Mouse (Mus musculus) c-Kit-negative CD71-positive TER-119-positive erythroid progenitor cells, embryonic 14.5 days (primary cell): ENCODE data around the gene Map3k5.

ENCODE experiments used
- DNase-seq: peaks from one replicate; pipeline ENCODE4 v3.0.0-alpha.2; 2013; ENCODE audit warnings: low read depth, low spot score

Gene Map3k5

DNA sequence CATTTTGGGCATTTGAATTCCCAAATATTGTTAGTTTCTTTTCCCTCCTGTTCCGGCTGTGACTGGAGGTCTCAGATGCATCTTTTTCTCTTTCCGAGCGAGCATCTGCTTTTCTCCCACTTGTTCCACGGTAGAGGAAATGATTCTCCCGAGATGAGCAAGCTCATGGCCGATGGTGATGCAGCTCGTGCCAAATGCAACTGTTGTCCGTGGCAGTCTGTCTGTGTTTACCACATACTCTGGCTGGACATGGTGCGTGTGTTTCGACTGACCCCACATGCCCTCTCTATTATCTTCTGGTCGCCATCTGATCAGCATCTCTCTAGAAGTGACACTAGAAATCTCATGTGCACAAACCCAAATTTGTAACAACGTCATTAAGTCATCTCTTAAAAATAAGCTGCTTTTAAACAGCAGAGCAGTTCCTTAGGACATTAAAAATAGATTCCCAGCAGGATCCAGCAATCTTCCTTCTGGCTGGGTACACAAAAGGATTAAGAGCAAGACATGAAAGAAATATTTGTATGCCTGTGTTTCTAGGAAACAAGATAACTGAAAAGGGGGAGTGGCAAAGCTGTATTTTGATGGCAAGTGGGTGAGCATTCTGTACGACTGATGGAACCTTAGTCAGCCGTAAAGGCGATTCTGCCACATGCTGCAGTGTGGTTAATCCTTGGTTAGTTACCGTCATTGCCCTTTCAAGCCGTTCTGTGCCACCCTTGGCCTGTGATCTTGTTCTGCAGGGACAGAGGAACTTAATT, 72.2 kb downstream of the Map3k5 start:
- DNase-seq: no peak

GRCm38 (mm10) chr10:20009310-20009709, 75.0 kb downstream of the Map3k5 start:
- DNase-seq: no peak

- DNase-seq: no peak
These were observed 75.7 kb downstream of the Map3k5 start for GRCm38 (mm10) chr10:20010018-20010417.

GRCm38 (mm10) chr10:20018406-20018805, 84.1 kb downstream of the Map3k5 start:
- no peak for DNase-seq

GRCm38 (mm10) chr10:20018806-20019205, 84.5 kb downstream of the Map3k5 start:
- no peak for DNase-seq

DNA sequence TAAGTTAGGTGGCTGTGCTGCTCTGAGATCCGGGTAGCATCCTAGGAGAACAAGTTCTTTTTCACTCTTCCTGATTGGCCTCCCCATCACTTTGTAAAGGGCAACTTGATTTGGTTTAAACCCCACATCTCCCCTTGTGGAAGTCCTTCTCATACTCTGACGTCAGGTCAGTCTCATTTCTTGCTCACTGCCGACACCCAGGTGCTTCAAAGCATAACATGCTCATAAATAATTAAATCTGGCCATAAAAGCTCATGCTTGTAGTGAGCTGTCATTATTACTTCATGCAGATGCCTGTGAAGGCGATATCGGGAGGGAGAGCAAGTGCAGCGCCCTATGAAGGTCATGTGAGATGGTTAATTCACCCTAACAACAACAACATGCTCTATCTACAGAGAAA, 87.0 kb downstream of the Map3k5 start:
- no peak for DNase-seq

- DNase-seq: no peak
These were observed 87.6 kb downstream of the Map3k5 start for GRCm38 (mm10) chr10:20021670-20022468.

- no peak for DNase-seq
These were observed 88.5 kb downstream of the Map3k5 start for GRCm38 (mm10) chr10:20022608-20023340.

DNA sequence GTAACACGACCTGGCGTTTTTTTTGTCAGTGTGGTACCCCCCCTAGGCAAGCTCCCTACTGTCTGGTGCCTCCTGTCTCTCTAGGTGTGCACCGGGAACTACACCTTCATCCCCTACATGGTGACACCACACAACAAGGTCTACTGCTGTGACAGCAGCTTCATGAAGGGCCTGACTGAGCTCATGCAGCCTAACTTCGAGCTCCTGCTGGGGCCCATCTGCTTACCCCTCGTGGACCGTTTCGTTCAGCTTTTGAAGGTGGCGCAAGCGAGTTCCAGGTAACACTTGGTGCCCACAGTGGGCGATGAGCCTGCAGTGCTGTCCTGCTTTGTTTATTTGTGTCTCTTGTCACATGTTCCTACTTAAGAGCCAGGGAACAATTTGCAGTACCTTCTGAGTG, 89.3 kb downstream of the Map3k5 start:
- no peak for DNase-seq

DNA sequence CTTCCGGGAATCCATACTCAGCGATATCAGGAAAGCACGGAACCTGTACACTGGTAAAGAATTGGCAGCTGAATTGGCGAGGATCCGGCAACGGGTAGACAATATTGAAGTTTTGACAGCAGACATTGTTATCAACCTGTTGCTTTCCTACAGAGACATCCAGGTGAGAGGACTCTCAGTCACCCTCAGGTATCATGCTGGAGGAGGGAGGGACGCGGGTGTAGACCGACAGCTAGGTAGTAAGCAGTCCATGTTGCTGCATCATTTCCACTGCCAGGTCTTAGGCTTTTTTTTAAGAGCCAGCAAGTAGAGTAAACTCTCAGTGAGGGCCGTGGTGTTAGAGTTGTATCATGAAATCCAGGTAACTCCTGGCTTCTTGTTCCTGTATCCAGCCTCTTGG, 90.6 kb downstream of the Map3k5 start:
- no peak for DNase-seq

GRCm38 (mm10) chr10:20025781-20026520, 91.7 kb downstream of the Map3k5 start:
- DNase-seq: no peak

GRCm38 (mm10) chr10:20030703-20031102, 96.4 kb downstream of the Map3k5 start:
- DNase-seq: no peak

GRCm38 (mm10) chr10:20031936-20032335, 97.7 kb downstream of the Map3k5 start:
- DNase-seq: no peak

DNA sequence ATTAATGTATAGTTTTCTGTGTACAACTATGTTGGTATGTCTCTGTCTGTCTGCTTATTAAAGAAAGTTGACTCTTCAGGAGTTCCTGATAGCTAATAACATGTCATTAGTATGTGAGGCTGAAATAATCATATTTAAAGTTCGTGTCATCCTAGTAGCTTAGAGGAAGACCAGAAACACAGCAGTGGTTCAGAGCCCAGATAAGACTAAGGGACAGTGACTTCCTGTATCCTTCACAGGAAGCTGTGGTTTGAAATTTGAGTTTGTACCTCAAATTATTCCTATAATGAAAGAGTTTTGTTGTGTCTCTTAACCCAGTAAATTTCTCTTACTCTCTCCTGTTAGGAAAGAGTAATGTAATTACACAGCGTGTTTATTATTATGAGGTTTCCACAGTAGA, 102.1 kb downstream of the Map3k5 start:
- no peak for DNase-seq

DNA sequence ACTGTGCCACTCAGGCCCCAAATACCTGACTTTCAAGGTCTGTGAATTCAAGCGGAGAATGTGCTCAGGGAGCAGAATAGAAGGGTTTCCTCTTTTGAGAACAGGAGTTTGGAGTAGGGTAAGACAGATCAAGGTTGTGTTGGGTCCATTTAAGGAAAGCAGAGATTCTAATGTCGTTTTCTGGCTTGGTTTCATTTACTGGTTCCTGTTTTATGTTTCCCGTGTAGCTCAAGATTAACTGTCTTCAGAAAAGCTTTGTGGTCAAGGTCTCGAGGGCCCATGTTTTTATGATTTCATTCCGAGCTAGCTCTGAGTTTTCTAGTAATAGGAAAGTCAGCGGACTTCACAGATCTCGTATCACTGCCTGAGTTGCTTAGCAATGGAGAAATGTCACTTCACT, 102.6 kb downstream of the Map3k5 start:
- DNase-seq: no peak

DNA sequence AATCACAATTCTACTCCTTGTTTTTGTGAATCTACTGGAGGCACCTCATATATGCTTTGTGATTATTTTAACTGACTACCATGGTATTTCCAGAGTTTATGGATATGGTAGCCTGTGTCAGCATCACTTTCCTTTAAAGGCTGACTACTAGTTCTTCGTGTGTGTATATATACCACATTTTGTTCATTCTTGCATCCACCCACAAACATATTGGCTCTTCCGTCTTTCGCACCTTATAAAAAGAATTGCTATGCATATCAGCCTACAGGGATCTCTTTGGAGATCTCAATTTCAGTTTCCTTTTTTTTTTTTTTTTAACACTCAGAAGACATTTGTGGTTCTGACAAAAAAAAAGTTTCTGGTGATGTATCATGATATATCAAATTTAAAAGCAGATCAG, 105.3 kb downstream of the Map3k5 start:
- no peak for DNase-seq

- no peak for DNase-seq
These were observed 105.8 kb downstream of the Map3k5 start for GRCm38 (mm10) chr10:20040116-20040515.

DNA sequence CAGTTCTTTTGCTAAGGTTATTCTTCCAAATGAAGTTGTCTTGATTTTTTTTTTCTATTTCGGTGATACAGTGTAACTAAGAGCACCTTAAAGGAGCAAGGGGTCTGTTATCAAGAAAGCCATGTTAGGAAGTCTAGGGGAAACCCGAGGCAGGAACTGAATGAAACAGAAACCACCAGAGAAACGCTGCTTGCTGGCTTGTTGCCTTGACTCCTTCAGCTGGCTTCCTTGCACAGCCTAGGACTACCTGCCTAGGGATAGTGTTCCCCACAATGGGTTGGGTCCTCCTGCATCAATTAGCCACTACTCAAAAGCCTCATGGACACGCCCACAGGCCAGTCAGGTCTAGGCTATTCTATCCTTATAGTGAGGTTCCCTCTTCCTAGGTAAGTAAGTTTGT, 106.4 kb downstream of the Map3k5 start:
- DNase-seq: no peak

- DNase-seq: no peak
These were observed 107.8 kb downstream of the Map3k5 start for GRCm38 (mm10) chr10:20042081-20042480.

GRCm38 (mm10) chr10:20044051-20044450, 109.8 kb downstream of the Map3k5 start:
- no peak for DNase-seq

- DNase-seq: no peak
These were observed 111.6 kb downstream of the Map3k5 start for GRCm38 (mm10) chr10:20045733-20046495.
